Comparison of ENCODE assay signal across 21 mouse cellular contexts in the genomic region with DNA sequence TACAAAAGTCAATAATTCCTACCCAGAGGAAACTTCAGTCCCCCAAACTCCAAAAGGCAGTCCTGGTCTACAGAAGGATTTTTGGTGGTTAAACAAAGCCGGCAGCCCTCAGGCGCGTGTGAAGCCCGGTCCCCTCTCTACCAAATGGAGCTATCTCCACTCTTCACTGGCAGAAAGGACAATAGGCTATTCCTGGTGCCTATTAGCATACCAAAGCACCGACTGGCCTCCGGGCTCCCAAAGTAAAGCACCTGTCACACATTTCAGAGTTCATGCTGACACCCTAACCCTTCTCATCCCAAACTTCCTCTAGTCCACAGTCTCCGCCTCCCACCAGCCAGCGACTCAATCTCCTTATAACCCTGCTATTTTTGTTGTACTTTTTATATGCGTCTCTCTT. TPM values are rescaled to one million over a fixed set of nuclear protein-coding genes. Genes with fewer than 3 reads are reported as not detected.
A peak's percentile ranks its signal among the peaks of the same experiment; 100 is the strongest.
DNase-seq lines count a peak whose midpoint lies in the region; ATAC-seq and TF ChIP-seq lines count a peak whose summit lies in the region.
"Had no signal": no experiment of that assay in that cellular context is flagged by ENCODE, and none has a peak within 500 bp of the region (broad histone marks: within the 10 kb centered on the region; RNA-seq: fewer than 3 reads in every experiment).

No protein-coding gene starts in this region.

- peak; percentile 88 for TF ChIP-seq EP300 in ES-Bruce4 (IDR thresholded peaks at IDR 0.05; ENCODE audit: insufficient read depth, low read depth, low read length)

- no peak overlapping the region for H3K4me2 ChIP-seq in embryonic facial prominence, embryonic 14.5 days (ENCODE audit: low read depth, low read length)
- peak overlapping the region; percentile 38 for H3K4me2 ChIP-seq in heart, embryonic 14.5 days (ENCODE audit: low read length)
- H3K4me2 ChIP-seq: embryonic facial prominence, embryonic 13.5 days; forebrain, embryonic 13.5 days had no signal

- 14% methylated on average over 9 of the region's 9 CpGs for WGBS in embryonic facial prominence, embryonic 14.5 days
- 14% methylated on average over 9 of the region's 9 CpGs for WGBS in embryonic facial prominence, embryonic 10.5 days
- WGBS in heart, embryonic 14.5 days = 12% methylated on average over 9 of the region's 9 CpGs
- WGBS in limb, embryonic 10.5 days = 10% methylated on average over 9 of the region's 9 CpGs

- H3K4me1 ChIP-seq in embryonic facial prominence, embryonic 14.5 days (ENCODE audit: control insufficient read depth, insufficient read depth, low read length) = 0 out of 2 replicates have a peak, but pooled peaks cover 2% of the 10 kb centered on the region
- H3K4me1 ChIP-seq in embryonic facial prominence, embryonic 10.5 days = peaks cover 19% of the 10 kb centered on the region
- peaks cover 3 to 9% of the 10 kb centered on the region in 2 experiments; a peak in 2 of 4 replicates for H3K4me1 ChIP-seq in heart, embryonic 14.5 days (ENCODE audit: control insufficient read depth in 2 of 2, insufficient read depth in 2 of 2, low read length in 2 of 2)
- H3K4me1 ChIP-seq in ES-Bruce4 (ENCODE audit: control insufficient read depth, insufficient read depth, low read length) = peaks cover 3% of the 10 kb centered on the region
- peaks cover 8% of the 10 kb centered on the region for H3K4me1 ChIP-seq in limb, embryonic 10.5 days

- no peak for ATAC-seq in embryonic facial prominence, embryonic 14.5 days (ENCODE audit: low read depth)
- ATAC-seq in heart, embryonic 14.5 days (ENCODE audit: insufficient number of reproducible peaks, insufficient read depth, low FRiP score, low read depth) = no peak
- ATAC-seq: CD4-positive, CD25-positive, alpha-beta regulatory T cell, adult 4 months; forebrain, embryonic 13.5 days; forebrain, postnatal 0 days; hindbrain, embryonic 16.5 days; inflammation-experienced regulatory T-cells, adult 6 months; intestine, postnatal 0 days had no signal

- no peak overlapping the region for H3K9ac ChIP-seq in embryonic facial prominence, embryonic 14.5 days (ENCODE audit: low read depth, low read length)
- no peak overlapping the region for H3K9ac ChIP-seq in heart, embryonic 14.5 days (ENCODE audit: low read length)
- no peak overlapping the region for H3K9ac ChIP-seq in ES-Bruce4 (ENCODE audit: low read depth, poor library complexity, severe bottlenecking)
- H3K9ac ChIP-seq: embryonic facial prominence, embryonic 13.5 days; forebrain, embryonic 13.5 days; forebrain, postnatal 0 days had no signal

- TF ChIP-seq POLR2A in ES-Bruce4 (IDR thresholded peaks at IDR 0.05; ENCODE audit: insufficient read depth, low read length) = no peak

- no peaks in the 10 kb centered on the region for H3K9me3 ChIP-seq in embryonic facial prominence, embryonic 14.5 days (ENCODE audit: control insufficient read depth, low read length)
- no peaks in the 10 kb centered on the region for H3K9me3 ChIP-seq in embryonic facial prominence, embryonic 10.5 days
- H3K9me3 ChIP-seq in heart, embryonic 14.5 days (ENCODE audit: control insufficient read depth, low read length) = no peaks in the 10 kb centered on the region
- no peaks in the 10 kb centered on the region for H3K9me3 ChIP-seq in ES-Bruce4 (replicated peaks; ENCODE audit: control insufficient read depth, insufficient read depth, low read length, poor library complexity, severe bottlenecking)
- H3K9me3 ChIP-seq in limb, embryonic 10.5 days (replicated peaks) = no peaks in the 10 kb centered on the region
- H3K9me3 ChIP-seq: embryonic facial prominence, embryonic 13.5 days; forebrain, embryonic 13.5 days had no signal

- no peak overlapping the region for H3K27ac ChIP-seq in embryonic facial prominence, embryonic 14.5 days (replicated peaks; ENCODE audit: low read depth, low read length)
- no peak overlapping the region for H3K27ac ChIP-seq in embryonic facial prominence, embryonic 10.5 days (replicated peaks)
- no peak overlapping the region for H3K27ac ChIP-seq in heart, embryonic 14.5 days (replicated peaks in 1 of 2; ENCODE audit: control insufficient read depth in 1 of 2, insufficient read depth in 1 of 2, low read depth in 2 of 2, low read length in 2 of 2)
- H3K27ac ChIP-seq in ES-Bruce4 (ENCODE audit: insufficient read depth, low read length) = no peak overlapping the region; the same call in 1 of the 2 replicates
- H3K27ac ChIP-seq in limb, embryonic 10.5 days = no peak overlapping the region
- H3K27ac ChIP-seq: embryonic facial prominence, embryonic 13.5 days; forebrain, embryonic 13.5 days had no signal

- peaks cover 12% of the 10 kb centered on the region for H3K27me3 ChIP-seq in embryonic facial prominence, embryonic 14.5 days (replicated peaks; ENCODE audit: control insufficient read depth, insufficient read depth, low read length)
- peaks cover 41% of the 10 kb centered on the region for H3K27me3 ChIP-seq in embryonic facial prominence, embryonic 10.5 days (replicated peaks; ENCODE audit: low read depth, poor library complexity, severe bottlenecking)
- H3K27me3 ChIP-seq in heart, embryonic 14.5 days (ENCODE audit: control insufficient read depth, insufficient read depth, low read length) = peaks cover 5% of the 10 kb centered on the region
- peaks cover 3% of the 10 kb centered on the region; the same call in 1 of the 2 replicates for H3K27me3 ChIP-seq in ES-Bruce4 (ENCODE audit: control insufficient read depth, insufficient read depth, low read length, poor library complexity, severe bottlenecking)
- H3K27me3 ChIP-seq in limb, embryonic 10.5 days (ENCODE audit: low read depth, poor library complexity, severe bottlenecking) = peaks cover 52% of the 10 kb centered on the region

- intact Hi-C loops in heart, postnatal 10 days (cut with DNase I) = no loop called here

- DNase-seq in embryonic facial prominence, embryonic 14.5 days (ENCODE audit: low spot score) = peak; percentile 5
- DNase-seq in embryonic facial prominence, embryonic 10.5 days (ENCODE audit: low spot score) = no peak
- no peak for DNase-seq in heart, postnatal 10 days
- DNase-seq in ZHBTc4 (ENCODE audit: low read depth, low spot score) = peak; percentile 89
- no peak for DNase-seq in limb, embryonic 10.5 days (ENCODE audit: low spot score)
- DNase-seq: adrenal gland, postnatal 10 days; B cell, adult 2 months; cerebellum, adult 11-12 months; cerebellum, adult 9-10 months; cerebellum, postnatal 25 days; forebrain, postnatal 0 days; gastrocnemius, postnatal 25 days; kidney, adult 8-10 months had no signal

- no peaks in the 10 kb centered on the region for H3K36me3 ChIP-seq in embryonic facial prominence, embryonic 14.5 days (ENCODE audit: control insufficient read depth, insufficient read depth, low read length)
- no peaks in the 10 kb centered on the region for H3K36me3 ChIP-seq in embryonic facial prominence, embryonic 10.5 days (replicated peaks)
- H3K36me3 ChIP-seq in heart, embryonic 14.5 days (ENCODE audit: control insufficient read depth, insufficient read depth, low read length) = no peaks in the 10 kb centered on the region
- no peaks in the 10 kb centered on the region for H3K36me3 ChIP-seq in ES-Bruce4 (ENCODE audit: control insufficient read depth, insufficient read depth, low read length, poor library complexity, severe bottlenecking)
- no peaks in the 10 kb centered on the region for H3K36me3 ChIP-seq in limb, embryonic 10.5 days
- H3K36me3 ChIP-seq: embryonic facial prominence, embryonic 13.5 days had no signal

- TF ChIP-seq CTCF in ES-Bruce4 (IDR thresholded peaks at IDR 0.05; ENCODE audit: low read depth, low read length) = no peak

- no peak overlapping the region for H3K4me3 ChIP-seq in embryonic facial prominence, embryonic 14.5 days (ENCODE audit: low read depth, low read length)
- H3K4me3 ChIP-seq in embryonic facial prominence, embryonic 10.5 days = no peak overlapping the region
- no peak overlapping the region for H3K4me3 ChIP-seq in heart, embryonic 14.5 days (ENCODE audit: control insufficient read depth in 1 of 2, insufficient read depth in 1 of 2, low read depth in 1 of 2, low read length in 2 of 2)
- H3K4me3 ChIP-seq in ES-Bruce4 (ENCODE audit: low read depth, low read length) = no peak overlapping the region
- H3K4me3 ChIP-seq in limb, embryonic 10.5 days = no peak overlapping the region
- H3K4me3 ChIP-seq: embryonic facial prominence, embryonic 13.5 days; forebrain, embryonic 13.5 days had no signal

RNA-seq across cellular contexts. Expression of gene Plcg2, which starts 4.5 kb away (rescaled TPM):
- 3.8 and 4.1 TPM in 2 replicates for polyA plus RNA-seq in embryonic facial prominence, embryonic 14.5 days (2014; fragmentation: Nextera tagmentation; extraction: Ambion mirVana)
- 5.4 and 5.8 TPM in 2 replicates for polyA plus RNA-seq in embryonic facial prominence, embryonic 10.5 days (2016; fragmentation: Nextera tagmentation; extraction: Ambion mirVana)
- polyA plus RNA-seq in heart, embryonic 14.5 days (2014; fragmentation: Nextera tagmentation; extraction: Ambion mirVana) = 5.0 and 5.2 TPM in 2 replicates
- 10 to 100 TPM; 10.2 to 10.7 TPM for total RNA-seq in heart, postnatal 10 days (2021)
- polyA plus RNA-seq in ES-Bruce4 (2011; ENCODE audit: insufficient read depth, insufficient read length, low read depth, missing spikeins) = 32.4 and 32.7 TPM in 2 replicates
- polyA plus RNA-seq in limb, embryonic 10.5 days (2016; fragmentation: Nextera tagmentation; extraction: Ambion mirVana) = 6.0 and 10.0 TPM in 2 replicates

Comparison
In these comparisons a context has a peak if more than half of its experiments do, and no peak if none do; other contexts are left out.
1. DNase-seq: peak in embryonic facial prominence, embryonic 14.5 days (single experiment) and ZHBTc4 (single experiment); none in embryonic facial prominence, embryonic 10.5 days (single experiment), heart, postnatal 10 days (0 of 2) and limb, embryonic 10.5 days (single experiment).